Mouse (Mus musculus) ovary, adult 18-20 months (tissue): ENCODE measurements around the gene Srcap.
"Not testable (repeated sequence)": the region's sequence is repeated elsewhere in the genome, so short reads cannot be mapped to it uniquely, and the experiment has no call there.

Experiments
- DNase-seq: peaks from one replicate; pipeline ENCODE4 v3.0.0; 2022; ENCODE audit warnings: low spot score, mixed read lengths

Srcap gene

DNA sequence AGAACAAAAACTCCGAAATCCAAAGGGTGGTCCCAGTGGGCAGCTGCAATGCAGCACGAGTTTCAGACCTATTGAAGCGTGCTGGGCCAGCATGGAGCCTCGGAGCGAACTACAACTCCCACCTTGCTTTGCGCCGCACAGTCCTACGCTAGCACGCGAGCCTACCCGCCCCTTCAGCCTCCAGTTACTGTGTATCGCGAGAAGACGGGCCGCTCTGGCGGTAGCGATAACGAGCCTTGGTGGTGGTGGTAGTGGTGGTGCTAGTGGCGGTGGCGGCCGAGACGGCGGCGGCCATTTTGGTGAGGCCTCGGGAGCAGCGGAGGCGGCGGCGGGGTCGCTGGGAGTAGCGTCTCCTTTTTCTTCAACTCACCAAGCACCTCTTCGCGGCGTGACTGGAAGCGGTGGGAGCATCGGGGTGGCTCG, at the start of gene Srcap:
Gene Srcap, plus strand, starts transcription at position 176 of the 423 bp plus-strand sequence.
- DNase-seq: peak; percentile 97

DNA sequence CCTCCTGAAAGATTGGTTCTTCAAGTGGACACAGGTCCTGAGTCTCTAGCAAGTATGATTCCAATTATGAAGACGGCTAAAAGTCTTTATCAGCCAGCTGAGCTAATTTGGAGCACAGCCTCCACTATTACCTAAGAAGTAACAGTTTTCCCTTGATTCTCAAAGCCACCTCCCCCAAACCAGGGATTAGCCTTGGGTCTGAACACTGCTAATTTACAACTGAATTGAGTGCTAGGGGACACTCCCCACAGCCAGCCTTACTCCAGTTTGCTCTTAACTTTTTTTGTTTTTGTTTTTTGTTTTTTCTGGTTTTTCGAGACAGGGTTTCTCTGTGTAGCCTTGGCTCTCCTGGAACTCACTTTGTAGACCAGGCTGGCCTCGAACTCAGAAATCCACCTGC, 46.6 kb upstream of the Srcap start:
- DNase-seq: no peak

DNA sequence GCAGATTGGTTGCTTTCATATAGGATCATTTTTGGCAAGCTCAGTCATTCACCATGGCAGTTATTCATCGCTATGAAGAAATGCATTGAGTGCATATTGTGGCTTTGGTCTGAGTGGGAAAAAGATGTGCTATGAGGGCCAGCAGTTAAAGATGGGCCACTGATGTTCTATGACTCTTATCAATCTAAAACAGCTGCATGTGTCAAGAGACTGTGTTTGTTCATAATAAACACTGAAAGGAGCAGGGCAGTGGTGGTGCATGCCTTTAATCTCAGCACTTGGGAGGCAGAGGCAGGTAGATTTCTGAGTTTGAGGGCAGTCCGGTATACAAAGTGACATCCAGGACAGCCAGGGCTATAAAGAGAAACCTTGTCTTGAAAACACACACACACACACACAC, 46.1 kb upstream of the Srcap start:
- not testable (repeated sequence) for DNase-seq

DNA sequence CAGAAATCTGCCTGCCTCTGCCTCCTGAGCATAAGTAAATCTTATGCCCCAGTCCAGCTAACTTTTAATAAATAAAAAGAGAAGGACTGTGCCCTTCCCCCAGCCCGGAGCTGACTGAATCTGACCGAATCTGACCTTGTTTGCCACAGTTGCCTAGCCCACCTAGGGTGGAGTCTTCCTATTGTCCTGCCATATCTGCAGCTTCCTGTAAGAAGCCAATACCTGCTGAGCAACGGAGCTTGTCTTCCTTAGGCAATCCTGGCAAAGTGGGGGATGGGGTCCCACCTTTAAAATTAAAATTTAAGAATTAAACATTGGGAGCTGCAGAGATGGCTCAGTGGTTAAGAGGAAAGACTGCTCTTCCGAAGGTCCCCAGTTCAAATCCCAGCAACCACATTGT, 45.2 kb upstream of the Srcap start:
- no peak for DNase-seq

DNA sequence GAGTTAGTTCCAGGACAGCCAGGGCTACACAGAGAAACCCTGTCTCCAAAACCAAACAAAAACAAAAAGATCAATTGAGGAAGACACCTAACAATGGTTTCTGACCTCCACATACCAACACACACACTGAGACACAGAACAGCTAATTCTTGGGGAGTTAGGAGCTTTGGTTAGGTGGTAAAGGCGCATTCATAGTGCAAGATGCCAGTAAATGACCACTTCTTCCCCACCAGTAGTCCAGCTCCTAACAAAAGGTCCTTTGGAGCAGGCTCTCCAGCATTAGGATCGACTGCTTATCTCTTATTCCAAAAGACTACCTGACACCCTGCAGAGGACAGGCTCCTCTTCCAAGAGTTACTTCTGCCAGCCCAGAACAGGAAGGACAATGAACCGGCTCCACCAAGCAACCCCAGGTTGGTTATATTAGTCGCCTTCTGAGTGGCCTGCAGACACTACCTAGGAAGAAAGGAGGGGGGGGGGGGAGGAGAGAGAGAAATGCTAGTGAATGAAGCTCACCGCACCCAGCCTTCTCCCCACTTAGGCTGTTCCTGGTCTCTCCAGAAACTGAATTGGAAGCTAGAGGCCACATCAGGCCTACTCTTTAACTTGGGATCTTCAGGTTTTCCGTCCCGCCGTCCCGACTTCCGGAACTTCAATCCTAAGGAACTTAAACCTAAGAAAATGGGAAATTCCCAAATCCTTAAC, 41.6 kb upstream of the Srcap start:
- DNase-seq: no peak

DNA sequence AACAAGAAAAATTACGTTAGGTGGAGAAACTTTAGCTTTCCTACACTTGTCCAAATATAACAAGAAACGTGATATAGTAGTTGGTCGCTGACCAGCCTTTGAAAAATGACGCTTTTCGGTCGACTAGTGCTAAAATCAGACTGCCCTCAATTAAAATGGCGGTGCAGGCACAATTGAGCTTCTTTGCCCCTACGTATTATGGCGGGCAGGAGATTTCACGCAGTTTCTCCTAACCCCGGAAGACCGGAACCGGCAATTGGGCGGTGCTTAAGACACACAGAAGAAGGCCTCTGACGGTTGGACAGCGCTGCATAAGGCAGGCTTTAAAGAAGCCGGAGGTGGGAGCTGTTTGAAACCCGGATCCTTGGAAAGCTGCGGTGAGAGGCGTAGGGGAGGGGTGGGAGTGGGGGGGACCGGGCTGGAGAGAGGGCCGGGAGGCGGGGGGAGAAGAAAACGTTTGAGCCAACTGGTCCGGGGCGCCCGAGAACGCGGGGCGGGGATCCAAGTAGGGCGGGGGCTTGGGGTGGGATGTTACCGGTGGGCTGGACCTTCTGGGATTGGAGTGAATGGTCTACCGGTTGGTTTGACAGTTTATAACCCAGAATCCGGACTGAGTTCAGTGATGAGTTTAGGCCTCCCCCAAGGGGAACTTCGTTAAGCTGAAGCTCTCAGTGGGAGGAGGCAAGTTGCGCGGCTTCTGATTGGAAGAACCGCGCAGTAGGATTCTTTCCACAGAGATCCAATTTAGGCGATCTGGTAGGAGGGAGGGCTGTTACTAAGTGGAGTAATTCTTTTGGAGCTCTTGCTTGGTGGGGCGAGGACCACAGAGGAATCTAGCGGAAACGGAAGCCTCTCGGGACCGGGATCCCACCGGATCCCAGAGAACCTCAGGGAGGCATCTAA, 40.8 kb upstream of the Srcap start:
- DNase-seq: peak; percentile 92

DNA sequence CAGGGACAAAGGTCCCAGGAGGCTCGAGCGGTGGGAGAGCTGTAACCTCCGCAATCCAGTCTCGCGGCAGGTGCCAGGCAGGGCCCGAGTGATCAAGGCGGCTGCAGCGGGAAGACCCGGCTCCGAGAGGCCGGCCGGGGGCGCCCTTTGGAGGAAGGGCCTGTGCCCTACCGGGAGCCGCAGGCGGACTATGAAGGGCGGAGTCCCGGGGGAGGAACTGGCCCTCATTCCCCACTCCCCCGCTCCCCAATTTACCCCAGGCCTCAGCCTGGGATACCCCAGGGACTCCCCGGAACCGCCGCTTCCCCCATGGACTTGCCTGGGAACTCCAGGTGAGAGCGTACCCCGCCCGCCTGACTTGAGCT, 40.2 kb upstream of the Srcap start:
- DNase-seq: no peak

DNA sequence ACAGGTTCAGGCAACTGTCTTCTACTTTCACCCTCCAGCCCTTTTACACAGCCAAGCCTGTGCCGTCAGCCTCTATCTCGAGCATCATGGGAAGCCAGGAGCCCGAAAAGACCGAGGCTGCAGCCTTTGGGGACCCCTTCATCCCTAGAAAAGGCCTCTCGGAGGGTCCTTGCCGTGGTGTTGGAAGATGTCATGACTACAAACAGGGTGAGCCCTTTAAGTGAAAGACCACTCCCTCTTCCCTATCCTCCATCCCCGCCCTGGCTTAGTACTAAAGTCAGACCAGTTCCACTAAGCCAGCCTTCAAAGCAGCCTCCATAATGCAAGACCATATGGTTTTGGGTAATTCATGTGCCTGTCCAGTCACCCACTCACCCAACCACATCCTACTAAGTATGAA, 39.7 kb upstream of the Srcap start:
- no peak for DNase-seq

DNA sequence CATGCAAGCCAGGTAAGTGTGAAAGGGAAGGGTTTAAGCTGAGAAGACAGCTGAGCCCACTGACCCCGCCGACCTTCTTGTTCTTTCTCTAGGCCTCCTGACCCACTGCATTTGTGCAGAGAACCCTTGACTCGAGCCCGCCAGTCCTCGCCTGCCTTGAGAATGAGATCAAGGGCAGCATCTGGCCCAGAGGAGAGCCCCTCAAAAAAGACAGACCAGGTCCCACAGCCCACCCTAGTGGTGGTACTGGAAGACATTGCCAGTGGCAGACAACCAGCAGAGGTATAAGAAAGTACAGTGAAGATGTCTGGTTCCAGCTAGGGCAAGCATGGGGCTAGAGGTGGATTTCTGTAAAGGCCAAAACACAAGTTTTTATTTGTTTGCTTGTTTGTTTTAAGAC, 38.1 kb upstream of the Srcap start:
- no peak for DNase-seq

DNA sequence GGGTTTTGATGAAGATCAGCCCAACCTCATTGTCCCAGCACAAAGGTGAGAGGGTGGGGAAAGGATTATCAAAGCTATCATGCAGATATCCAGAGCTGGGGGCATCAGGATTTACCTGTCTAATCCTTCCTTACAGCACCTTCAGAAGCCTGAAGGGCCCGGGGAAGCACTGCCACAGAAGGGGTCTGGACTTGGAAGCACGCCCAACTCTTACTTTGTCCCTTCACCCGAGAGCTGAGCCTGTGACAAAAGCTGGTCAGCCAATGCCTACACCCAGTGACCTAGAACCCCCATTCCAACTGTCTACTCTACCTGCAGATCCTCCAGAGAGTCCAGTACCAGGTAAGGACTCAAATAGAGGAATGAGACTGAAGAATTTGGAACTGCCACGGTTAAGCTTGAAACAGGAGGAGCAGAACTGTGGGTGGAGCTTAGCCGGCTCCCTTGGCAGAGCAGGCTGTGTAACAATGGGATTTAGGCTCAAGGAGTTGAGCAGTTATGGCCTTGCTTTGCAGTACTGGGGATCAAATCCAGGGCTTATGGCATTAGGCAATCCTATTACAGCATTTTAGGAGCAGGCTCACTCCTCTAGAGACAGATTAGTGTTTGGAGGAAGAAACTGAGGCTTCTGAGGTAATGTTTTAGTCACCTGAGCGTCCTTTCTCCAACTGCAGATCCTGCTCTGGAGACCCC, 37.3 kb upstream of the Srcap start:
- DNase-seq: no peak

DNA sequence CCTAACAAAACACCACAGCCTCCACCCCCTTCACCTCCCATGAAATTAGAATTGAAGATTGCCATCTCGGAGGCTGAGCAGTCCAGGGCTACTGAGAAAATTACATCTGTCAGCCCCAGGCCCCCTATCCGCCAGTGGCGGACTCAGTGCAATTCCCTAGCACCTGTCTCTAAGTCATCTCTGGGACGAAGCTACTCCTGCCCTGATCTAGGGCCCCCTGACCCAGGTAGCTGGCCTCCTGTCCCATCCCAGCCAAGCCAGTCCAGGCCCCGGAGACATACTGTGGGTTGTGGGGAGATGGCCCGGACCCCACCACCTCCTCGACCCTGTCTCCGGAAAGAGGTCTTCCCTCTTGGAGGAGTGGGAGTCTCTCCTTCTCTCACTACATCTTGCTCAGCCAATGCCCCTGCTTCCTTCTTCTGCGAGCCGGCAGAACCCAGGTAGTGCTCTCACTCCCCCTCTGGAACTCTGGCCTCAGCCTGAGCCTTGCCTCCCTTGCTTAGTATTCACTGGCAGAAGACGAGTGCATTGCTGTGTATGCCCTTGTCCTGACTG, 36.5 kb upstream of the Srcap start:
- DNase-seq: no peak

DNA sequence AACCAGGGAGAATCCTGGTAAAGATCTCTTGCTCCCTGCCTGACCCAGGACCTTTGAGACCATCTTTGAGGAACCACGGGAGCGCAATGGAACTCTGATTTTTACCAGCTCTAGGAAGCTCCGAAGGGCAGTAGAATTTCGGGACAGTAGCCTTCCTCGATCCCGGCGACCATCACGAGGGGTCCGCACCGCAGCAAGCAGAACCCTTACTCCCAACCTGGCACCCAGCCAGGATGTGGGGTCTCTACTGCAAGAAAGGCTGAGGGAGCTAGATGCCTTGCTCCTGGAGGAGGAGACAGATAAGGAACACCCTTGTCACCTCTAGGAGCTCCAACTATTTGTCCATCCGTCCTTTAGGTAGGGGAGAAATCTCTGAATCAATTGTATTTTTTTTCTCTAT, 35.4 kb upstream of the Srcap start:
- DNase-seq: no peak

DNA sequence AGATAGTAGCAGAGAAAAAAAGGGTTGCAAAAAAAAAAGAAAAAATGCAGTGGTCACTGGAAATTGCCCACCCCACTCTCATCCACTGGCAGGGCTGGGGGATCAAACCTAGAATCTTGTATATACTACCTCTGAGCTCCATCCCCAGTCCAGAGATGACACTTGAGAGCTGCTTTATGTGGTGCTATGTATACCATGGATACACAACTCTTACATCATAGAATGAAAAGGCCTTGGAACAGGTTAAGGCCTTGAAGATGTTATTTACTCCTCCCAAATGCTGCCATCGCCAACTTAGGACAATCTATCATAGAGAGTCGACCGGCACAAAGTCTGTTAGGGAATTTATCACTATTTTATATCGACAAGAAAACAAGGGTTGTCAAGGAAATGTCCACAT, 34.9 kb upstream of the Srcap start:
- no peak for DNase-seq

DNA sequence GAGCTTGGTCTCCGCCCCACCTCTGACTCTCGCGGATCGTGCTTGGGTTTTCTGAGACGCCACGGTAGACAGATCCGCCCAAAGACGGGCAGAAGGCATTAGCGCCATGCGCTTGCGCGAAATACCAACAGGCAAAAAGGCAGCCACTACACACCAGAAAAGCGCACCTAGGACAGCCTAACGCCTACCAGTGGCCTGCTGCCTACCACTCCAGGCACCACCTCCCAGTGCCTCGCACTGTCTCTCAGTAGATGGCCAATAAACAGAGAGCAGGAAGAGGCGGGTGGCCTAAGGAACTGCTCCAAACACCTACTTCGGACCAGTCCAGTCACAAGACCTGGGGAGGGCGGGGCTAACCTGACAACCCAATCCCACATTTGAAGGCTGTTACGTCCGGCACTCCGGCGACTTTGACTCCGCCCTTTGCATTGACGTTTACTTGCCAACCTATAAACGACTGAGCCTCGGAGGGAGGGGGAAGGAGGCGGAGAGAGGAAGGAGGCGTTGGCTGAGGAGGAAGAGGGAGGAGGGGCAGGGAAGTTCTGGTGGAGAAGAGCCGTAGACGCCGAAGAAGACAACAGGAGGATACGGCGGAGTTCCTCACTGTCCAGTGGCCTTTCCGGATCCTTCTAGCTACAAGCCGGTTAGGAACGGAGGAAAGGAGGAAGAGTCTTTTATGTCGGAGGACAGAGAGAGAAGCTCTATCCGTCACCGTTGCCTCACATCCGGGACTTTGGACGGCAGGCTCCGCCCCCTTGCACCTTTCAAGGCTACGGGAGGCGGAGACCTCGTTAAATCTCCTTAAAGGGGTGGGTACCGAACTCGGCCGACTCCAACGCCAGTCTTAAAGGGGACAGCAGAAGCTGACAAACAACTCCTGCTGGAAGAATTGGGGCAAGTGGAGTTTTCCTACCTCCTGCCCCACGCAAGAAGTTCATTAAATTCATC, 33.8 kb upstream of the Srcap start:
- DNase-seq: peak; percentile 100

DNA sequence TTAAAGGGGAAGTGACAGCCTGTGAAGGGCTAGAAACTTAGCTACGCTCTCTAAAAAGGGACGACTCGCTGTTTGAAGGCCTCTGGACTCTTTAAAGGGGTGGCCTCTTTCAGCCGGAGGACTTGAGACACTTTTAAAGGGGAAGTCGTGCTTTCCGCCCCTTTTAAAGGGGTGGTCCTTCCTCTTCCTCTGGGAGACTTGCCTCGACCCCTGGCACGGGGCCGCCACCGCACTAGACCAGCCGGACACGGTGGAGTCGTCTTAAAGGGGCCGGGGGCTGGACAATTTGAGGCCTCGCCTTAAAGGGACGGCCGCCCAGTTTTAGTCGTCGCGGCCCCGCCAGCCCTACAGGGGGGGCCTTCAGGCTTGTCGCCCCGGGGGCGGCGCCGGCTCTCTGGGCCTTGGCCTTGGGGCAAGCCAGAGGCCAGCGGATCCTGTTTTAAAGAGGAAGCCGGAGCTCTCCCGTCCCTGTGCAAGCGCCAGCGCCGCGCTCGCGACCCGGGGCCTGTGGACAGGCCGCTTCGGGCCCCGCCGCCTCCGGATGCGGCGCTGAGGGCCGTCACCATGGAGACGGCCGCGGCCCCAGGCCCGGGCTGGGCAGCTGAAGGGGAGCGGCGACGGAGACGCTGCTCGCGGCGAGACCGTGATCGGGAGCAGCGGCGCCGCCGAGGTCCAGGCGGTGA, 33.0 kb upstream of the Srcap start, which contains the start of gene Fbrs:
Gene Fbrs, plus strand, starts transcription at position 565 of the 683 bp plus-strand sequence.
- peak; percentile 98 for DNase-seq

DNA sequence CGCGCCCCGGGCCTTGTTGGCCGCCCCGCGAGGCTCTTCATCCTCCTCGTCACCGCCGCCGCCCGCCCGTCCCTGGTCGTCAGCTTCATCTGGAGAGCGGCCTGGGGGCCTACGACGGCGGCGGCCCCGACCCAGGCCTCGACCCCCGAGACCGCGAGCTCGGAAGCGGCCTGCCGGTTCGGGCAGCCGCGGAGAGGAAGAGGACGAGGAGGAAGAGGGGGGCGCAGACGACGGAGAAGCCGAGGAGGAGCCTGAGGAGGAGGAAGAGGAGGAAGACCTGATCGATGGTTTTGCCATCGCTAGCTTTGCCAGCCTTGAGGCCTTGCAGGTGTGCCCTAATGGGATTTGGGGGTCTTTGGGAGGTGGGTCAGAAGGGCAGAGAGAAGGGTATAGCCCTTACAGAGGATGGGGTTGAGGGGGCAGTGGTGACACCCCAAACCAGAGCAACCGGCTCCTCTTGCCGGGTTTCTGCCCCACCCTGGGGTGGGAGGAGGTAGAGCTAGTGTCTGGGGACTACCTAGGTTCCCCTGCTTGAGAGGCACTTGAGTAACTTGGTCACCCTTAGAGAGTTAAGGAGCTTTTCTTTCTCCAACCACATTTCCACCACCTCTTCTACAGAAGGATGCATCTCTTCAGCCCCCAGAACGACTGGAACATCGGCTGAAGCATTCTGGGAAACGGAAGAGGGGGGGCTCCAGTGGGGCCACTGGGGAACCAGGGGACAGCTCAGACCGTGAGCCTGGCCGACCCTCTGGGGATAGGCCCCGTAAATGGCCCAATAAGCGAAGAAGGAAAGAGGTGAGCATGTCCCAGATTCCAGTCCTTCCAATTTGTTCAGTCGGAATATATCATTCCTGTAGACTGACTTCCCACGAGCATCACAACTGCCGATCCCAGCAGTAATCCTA, 32.2 kb upstream of the Srcap start:
- DNase-seq: no peak

DNA sequence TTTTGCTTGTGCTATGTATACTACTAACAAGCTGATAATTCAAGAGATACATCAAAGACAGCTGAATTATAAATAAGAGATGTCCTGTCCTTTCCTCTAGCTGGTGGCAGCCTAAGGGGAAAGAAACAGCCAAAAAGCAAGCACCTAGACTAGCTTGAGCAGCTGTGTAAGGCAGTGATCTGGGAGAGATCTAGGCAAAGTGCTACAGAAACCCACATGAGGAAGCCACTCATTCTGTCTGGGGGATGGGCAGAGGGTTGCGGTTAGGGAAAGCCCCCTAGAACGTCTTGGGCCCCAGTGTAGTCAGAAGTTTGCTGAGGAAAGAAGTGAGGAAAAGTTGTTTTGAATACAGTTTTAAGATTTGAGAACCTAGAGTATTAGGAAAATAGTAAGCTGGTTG, 31.5 kb upstream of the Srcap start:
- DNase-seq: no peak

DNA sequence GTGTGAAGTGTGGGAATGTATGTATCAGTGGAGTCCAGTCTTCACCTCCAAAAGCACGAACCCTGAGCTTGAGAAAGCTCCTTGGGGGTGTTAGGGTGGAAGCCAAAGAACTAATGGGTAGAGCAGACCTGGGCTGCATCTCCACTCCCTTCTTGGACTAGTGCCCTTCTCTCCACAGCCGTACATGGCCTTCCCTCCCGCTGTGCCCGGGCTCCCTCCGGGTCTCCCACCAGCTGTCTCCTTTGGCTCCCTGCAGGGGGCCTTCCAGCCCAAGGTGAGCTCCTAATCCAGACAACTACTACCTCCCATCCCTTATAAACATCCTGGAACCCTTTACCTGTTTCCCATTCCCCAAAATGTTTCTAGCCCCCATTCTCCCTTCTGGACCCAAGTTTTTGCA, 26.4 kb upstream of the Srcap start:
- DNase-seq: no peak

DNA sequence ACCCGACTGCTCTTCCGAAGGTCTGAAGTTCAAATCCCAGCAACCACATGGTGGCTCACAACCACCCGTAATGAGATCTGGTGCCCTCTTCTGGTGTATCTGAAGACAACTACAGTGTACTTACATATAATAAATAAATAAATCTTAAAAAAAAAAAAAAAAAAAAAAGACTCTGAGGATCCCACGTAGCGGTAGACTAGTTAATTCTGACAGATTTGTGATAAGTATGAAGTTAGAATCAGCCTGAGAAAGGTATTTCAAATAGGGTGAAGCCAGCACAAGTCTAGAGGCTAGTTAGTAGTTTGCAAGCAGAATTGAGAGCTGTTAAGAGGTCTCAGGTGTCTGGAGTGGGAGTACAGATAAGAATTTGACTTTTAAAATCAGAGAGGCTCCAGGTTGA, 23.4 kb upstream of the Srcap start:
- DNase-seq: not testable (repeated sequence)

DNA sequence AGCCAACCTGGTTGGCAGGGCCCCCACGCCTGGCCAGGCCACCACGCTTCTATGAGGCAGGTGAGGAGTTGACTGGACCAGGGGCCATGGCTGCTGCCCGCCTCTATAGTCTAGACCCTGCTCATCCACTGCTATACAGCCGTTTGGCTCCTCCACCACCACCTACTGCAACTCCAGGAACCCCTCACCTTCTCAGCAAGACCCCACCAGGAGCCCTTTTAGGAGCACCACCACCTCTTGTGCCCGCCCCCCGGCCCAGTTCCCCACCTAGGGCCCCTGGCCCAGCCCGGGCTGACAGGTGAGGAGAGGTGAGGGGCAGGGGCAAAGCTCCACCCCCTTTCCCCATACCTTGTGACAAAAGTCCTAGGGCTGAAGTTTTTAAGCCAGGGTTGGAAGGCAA, 21.8 kb upstream of the Srcap start:
- no peak for DNase-seq
